Mouse (Mus musculus) CH12.LX (cell line): ENCODE measurements around the gene Them7. TPM values are rescaled to one million over a fixed set of nuclear protein-coding genes. Genes with fewer than 3 reads are reported as not detected.

ENCODE experiments used
- DNase-seq: peaks from one replicate; pipeline ENCODE4 v3.0.0-alpha.2; 2013; ENCODE audit errors: extremely low read depth
- H3K27ac ChIP-seq: 2 replicates; pipeline ENCODE4 v1.5.1; 2012; ENCODE audit warnings: low read depth, mild to moderate bottlenecking, control low read depth, moderate library complexity; ENCODE audit not compliant: insufficient read depth
- H3K27me3 ChIP-seq: replicated peaks from 2 replicates; pipeline ENCODE3; 2012; ENCODE audit warnings: inconsistent platforms
- H3K36me3 ChIP-seq, 2 experiments: replicated peaks in 1 of 2; 2 replicates each; pipeline versions ENCODE3 to v1.6.1; 2012; ENCODE audit warnings: inconsistent platforms in 1 of 2, low read length in 1 of 2, mild to moderate bottlenecking in 1 of 2, mixed read lengths in 1 of 2, moderate library complexity in 1 of 2; ENCODE audit not compliant: control insufficient read depth in 1 of 2, insufficient read depth in 1 of 2
- H3K4me1 ChIP-seq, 2 experiments: 2 replicates each; pipeline ENCODE4 v1.6.1; 2012; ENCODE audit warnings: inconsistent platforms in 1 of 2, moderate library complexity in 1 of 2; ENCODE audit not compliant: insufficient read depth in 2 of 2, control insufficient read depth in 1 of 2
- H3K4me2 ChIP-seq: 2 replicates; pipeline ENCODE4 v1.6.1; 2012; ENCODE audit warnings: low read depth, mild to moderate bottlenecking, control low read depth; ENCODE audit not compliant: poor library complexity, insufficient read depth, severe bottlenecking
- H3K4me3 ChIP-seq, 3 experiments: fragments of 150-350 bp in 1 of 3; sonication (generic) in 1 of 3; replicated peaks in 1 of 3; 2 replicates each; pipeline versions ENCODE3 to v1.5.1; 2011 to 2012; ENCODE audit warnings: low read depth in 2 of 3, low read length in 2 of 3, mild to moderate bottlenecking in 2 of 3, moderate library complexity in 2 of 3, control low read depth in 1 of 3, improper control_type of control experiment in 1 of 3, inconsistent platforms in 1 of 3, mixed read lengths in 1 of 3; ENCODE audit not compliant: poor library complexity in 1 of 3
- H3K79me2 ChIP-seq: replicated peaks from 2 replicates; pipeline ENCODE4 v1.6.1; 2012; ENCODE audit warnings: mild to moderate bottlenecking, moderate library complexity; ENCODE audit not compliant: control insufficient read depth, poor library complexity, insufficient read depth, severe bottlenecking; ENCODE audit errors: extremely low read depth
- H3K9ac ChIP-seq: 2 replicates; pipeline ENCODE4 v1.6.1; 2012; ENCODE audit warnings: low read depth, mild to moderate bottlenecking, control low read depth, moderate library complexity; ENCODE audit not compliant: insufficient read depth
- H3K9me3 ChIP-seq: replicated peaks from 2 replicates; pipeline ENCODE3; 2012; ENCODE audit warnings: low read length, inconsistent platforms, mixed read lengths
- BHLHE40 ChIP-seq: IDR thresholded peaks from 2 replicates; pipeline ENCODE4 v1.6.1; 2011; ENCODE audit warnings: mild to moderate bottlenecking, low read depth, low read length, improper control_type of control experiment
- CHD1 ChIP-seq: IDR thresholded peaks from 2 replicates; pipeline ENCODE4 v1.6.1; 2012; ENCODE audit warnings: low read depth, low read length, improper control_type of control experiment, inconsistent platforms
- CTCF ChIP-seq, 2 experiments: IDR thresholded peaks in 1 of 2; conservative IDR thresholded peaks in 1 of 2; 2 replicates each; pipeline ENCODE4 v1.5.1; 2011 to 2012; ENCODE audit warnings: low read depth in 2 of 2, low read length in 2 of 2, improper control_type of control experiment in 1 of 2, inconsistent platforms in 1 of 2, mild to moderate bottlenecking in 1 of 2, moderate library complexity in 1 of 2
- E2F4 ChIP-seq: IDR thresholded peaks from 2 replicates; pipeline ENCODE4 v1.6.1; 2011; ENCODE audit warnings: low read depth, low read length, improper control_type of control experiment; ENCODE audit not compliant: insufficient replicate concordance
- JUND ChIP-seq: conservative IDR thresholded peaks from 2 replicates; pipeline ENCODE4 v1.6.1; 2011; ENCODE audit warnings: low read depth, low read length, improper control_type of control experiment
- KAT2A ChIP-seq: IDR thresholded peaks from 2 replicates; pipeline ENCODE4 v1.6.1; 2012; ENCODE audit warnings: low read length, improper control_type of control experiment, inconsistent platforms; ENCODE audit not compliant: insufficient replicate concordance
- MAFK ChIP-seq: IDR thresholded peaks from 2 replicates; pipeline ENCODE4 v1.6.1; 2011; ENCODE audit warnings: low read length, improper control_type of control experiment; ENCODE audit not compliant: insufficient replicate concordance
- MAZ ChIP-seq: IDR thresholded peaks from 2 replicates; pipeline ENCODE4 v1.6.1; 2012; ENCODE audit warnings: low read depth, mild to moderate bottlenecking, inconsistent platforms, low read length, improper control_type of control experiment, moderate library complexity
- NELFE ChIP-seq: IDR thresholded peaks from 2 replicates; pipeline ENCODE4 v1.6.1; 2011; ENCODE audit warnings: low read depth, low read length, improper control_type of control experiment
- POLR2A ChIP-seq: IDR thresholded peaks from 2 replicates; pipeline ENCODE4 v1.6.1; 2011; ENCODE audit warnings: low read depth, mild to moderate bottlenecking, improper control_type of control experiment, low read length
- RAD21 ChIP-seq: IDR thresholded peaks from 2 replicates; pipeline ENCODE4 v1.6.1; 2011; ENCODE audit warnings: low read depth, mild to moderate bottlenecking, low read length, improper control_type of control experiment, moderate library complexity
- RCOR1 ChIP-seq: conservative IDR thresholded peaks from 2 replicates; pipeline ENCODE4 v1.6.1; 2012; ENCODE audit warnings: low read depth, mild to moderate bottlenecking, inconsistent platforms, low read length, improper control_type of control experiment
- SMC3 ChIP-seq: IDR thresholded peaks from 2 replicates; pipeline ENCODE4 v1.6.1; 2011; ENCODE audit warnings: low read depth, low read length, improper control_type of control experiment
- TBP ChIP-seq: conservative IDR thresholded peaks from 2 replicates; pipeline ENCODE4 v1.6.1; 2011; ENCODE audit warnings: low read depth, low read length, improper control_type of control experiment
- USF1 ChIP-seq: IDR thresholded peaks from 2 replicates; pipeline ENCODE4 v1.6.1; 2014; ENCODE audit warnings: low read depth, mild to moderate bottlenecking, inconsistent platforms, low read length, improper control_type of control experiment
- ZC3H11A ChIP-seq: IDR thresholded peaks from 2 replicates; pipeline ENCODE4 v1.6.1; 2012; ENCODE audit warnings: low read depth, mild to moderate bottlenecking, inconsistent platforms, low read length, improper control_type of control experiment
- dilution Hi-C: fragments of 300-500 bp; cut with MboI; formaldehyde crosslinking; loops from 2 replicates; pipeline ENCODE4 v1.14.3; 2020; ENCODE audit warnings: low sequenced_read_pairs; ENCODE audit not compliant: extremely low pct_unique_long_range_greater_than_20kb, extremely low pct_ligation_motif_present
- in situ Hi-C: fragments of 300-500 bp; cut with MboI; formaldehyde crosslinking; loops from 3 replicates; pipeline ENCODE4 v1.14.3; 2019; ENCODE audit warnings: low sequenced_read_pairs, low pct_ligation_motif_present, low pct_unique_long_range_greater_than_20kb, mixed read lengths
- polyA plus RNA-seq: library from polyadenylated mRNA; unstranded; fragments of >175 nt; gene quantifications from 2 replicates; pipeline ENCODE4 v1.2.1, GENCODE M21; 2012; ENCODE audit warnings: low read depth; ENCODE audit not compliant: insufficient read length
- total RNA-seq, 2 experiments: library from RNA; depleted of rRNA; stranded (reverse); fragments of 300-350 nt in 1 of 2; fragments of >200 nt in 1 of 2; gene quantifications; 2 replicates each; pipeline ENCODE4 v1.2.3; 2012 to 2014

The Them7 gene
- total and polyA plus RNA-seq, 3 experiments: not detected

DNA sequence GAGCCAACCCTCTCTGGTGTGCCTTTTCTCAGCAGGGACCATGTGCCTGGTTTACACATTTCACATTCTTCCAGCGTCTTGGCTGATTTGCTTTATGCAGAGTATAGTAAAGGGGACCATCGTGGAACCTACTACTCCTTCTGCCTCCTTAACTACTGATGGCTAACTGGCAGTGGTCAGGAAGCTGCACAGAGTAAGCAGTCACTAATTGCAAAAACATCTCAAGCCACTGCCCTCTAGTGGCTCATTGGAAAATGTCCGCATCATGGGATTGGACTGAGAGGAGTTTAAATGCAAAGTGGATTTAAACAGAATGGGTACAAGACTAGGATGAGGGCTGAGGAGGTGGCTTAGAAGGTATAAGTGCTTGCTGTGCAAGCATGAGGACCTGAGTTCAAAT, 14.7 kb downstream of the Them7 start:
- no peaks in the 10 kb centered on the region for H3K27me3 ChIP-seq
- H3K4me1 ChIP-seq: peaks cover 0 to 11% of the 10 kb centered on the region in 2 experiments; a peak in 2 of 4 replicates
- H3K9ac ChIP-seq: no peak overlapping the region
- DNase-seq: peak; percentile 61
- H3K79me2 ChIP-seq: no peaks in the 10 kb centered on the region
- TF ChIP-seq SMC3 (peak; percentile 35), NELFE (no peak), MAFK (peak; percentile 11; the same call in 1 of the 2 replicates), MAZ (no peak), CHD1 (no peak), ZC3H11A (no peak), POLR2A (no peak), E2F4 (no peak), TBP (no peak), JUND (no peak), CTCF (conservative IDR thresholded peaks at IDR 0.05 in 1 of 2, IDR thresholded peaks at IDR 0.05 in 1 of 2; ENCODE audit: low read depth in 2 of 2, low read length in 2 of 2) (peak; percentile 64 to 71), KAT2A (no peak), RCOR1 (no peak), RAD21 (peak; percentile 24)
- H3K36me3 ChIP-seq: no peaks in the 10 kb centered on the region
- dilution Hi-C loops (no loop called here), in situ Hi-C loops (no loop called here)
- no peak overlapping the region for H3K4me3 ChIP-seq
- H3K4me2 ChIP-seq: no peak overlapping the region
- H3K9me3 ChIP-seq: no peaks in the 10 kb centered on the region
- H3K27ac ChIP-seq: no peak overlapping the region

DNA sequence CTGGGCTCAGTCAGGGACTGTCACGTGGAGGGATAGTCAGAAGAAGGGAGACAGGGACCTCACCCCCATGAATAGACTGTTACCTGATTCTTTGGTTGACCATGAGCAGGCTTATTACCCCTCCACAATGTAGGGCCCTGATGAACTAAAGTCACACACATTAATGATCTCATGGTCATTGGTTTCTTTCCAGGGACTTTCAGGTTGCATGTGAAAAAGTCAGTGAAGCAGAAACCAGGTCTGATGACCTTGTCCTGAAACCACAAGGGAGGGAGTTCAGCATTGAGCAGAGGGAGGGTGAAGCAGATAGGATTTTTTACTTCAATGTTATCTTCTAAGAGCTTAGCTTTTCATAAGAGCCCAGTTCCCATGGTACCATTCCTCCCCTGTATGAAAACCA, 16.5 kb downstream of the Them7 start:
- Histone ChIP-seq H3K27me3 (no peaks in the 10 kb centered on the region), H3K36me3 (no peaks in the 10 kb centered on the region), H3K4me3 (no peak overlapping the region), H3K4me2 (peak overlapping the region; percentile 46; the same call in 1 of the 2 replicates), H3K9ac (no peak overlapping the region), H3K9me3 (no peaks in the 10 kb centered on the region), H3K4me1 (peaks cover 0 to 18% of the 10 kb centered on the region in 2 experiments; a peak in 2 of 4 replicates), H3K79me2 (no peaks in the 10 kb centered on the region), H3K27ac (no peak overlapping the region)
- TF ChIP-seq USF1 (peak; percentile 32; the same call in 1 of the 2 replicates), CHD1 (no peak), BHLHE40 (peak; percentile 32; the same call in 1 of the 2 replicates)
- in situ Hi-C loops: no loop called here
- peak; percentile 12 for DNase-seq
- dilution Hi-C loops: no loop called here
